Mouse (Mus musculus) E14TG2a.4 (cell line): ENCODE measurements around the gene Slc29a3.

Experiments
- CTCF ChIP-seq: conservative IDR thresholded peaks from 2 replicates; pipeline ENCODE4 v1.5.1; 2014; ENCODE audit warnings: low read length
- POU5F1 ChIP-seq: IDR thresholded peaks from 2 replicates; pipeline ENCODE4 v1.6.1; 2014; ENCODE audit warnings: low read length, borderline replicate concordance

DNA sequence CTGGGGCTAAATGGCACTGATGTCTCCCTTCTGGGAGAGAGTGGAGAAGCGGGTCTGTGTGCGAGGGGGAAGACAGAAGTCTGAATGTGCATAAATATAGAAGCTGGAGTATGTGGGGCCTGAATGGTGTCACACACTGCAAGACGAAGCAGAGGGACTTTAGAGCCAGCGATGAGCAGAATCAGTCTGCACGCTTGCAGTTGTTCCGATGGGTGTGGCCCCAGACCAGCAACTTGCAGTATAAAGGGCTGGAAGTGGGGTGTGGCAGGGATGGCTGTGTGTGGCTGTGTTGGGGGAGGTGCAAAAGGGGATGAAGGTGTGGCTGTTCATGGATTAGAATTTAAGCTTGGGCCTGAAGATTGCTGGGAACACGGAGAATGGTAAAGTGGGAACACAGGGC, 16.0 kb upstream of the Slc29a3 start:
- TF ChIP-seq CTCF (no peak), POU5F1 (no peak)
